Mouse (Mus musculus): ENCODE results near the gene Kdm3a.

GRCm38 (mm10) chr6:71627325-71627724, 5.5 kb downstream of the Kdm3a start:
- TF ChIP-seq FLI1 (IDR thresholded peaks at IDR 0.05; ENCODE audit: low read length) = no peak
- TF ChIP-seq GATA1 (IDR thresholded peaks at IDR 0.05; ENCODE audit: borderline replicate concordance, low read length) = no peak
